Mouse (Mus musculus): ENCODE measurements at regions not wholly inside any gene's neighbourhood (a gene's known extent, or its start where the extent isn't known, plus 50 kb on each side); places are given as distances from the start of the nearest gene placed in this dataset.

DNA sequence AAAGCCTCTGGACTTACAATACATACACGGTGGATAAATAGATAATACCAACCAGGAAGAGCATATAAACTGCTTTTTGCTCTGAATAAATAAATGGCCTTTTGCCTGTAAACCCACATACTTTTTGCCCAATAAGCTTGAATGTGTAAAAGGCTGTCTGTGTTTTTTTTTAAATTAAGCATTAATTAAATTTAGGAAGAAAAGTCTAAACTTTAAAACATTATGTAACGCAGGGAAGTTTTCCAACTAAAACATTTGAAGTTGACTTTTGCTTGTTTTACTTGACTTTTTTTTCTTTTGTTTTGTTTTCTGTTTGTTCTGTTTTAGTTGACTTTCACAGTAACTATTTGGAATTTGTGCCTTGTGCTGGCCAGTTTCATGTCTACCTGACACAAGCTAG, 60.7 kb upstream of the Gm47985 start:
- ATAC-seq, result no peak

- no peak for ATAC-seq
Measured at GRCm38 (mm10) chr1:151123964-151124363, 58.4 kb upstream of the Gm47985 start.

- peak; percentile 36 for ATAC-seq
Measured at GRCm38 (mm10) chr1:151125028-151125659, 57.2 kb upstream of the Gm47985 start.

- no peak for ATAC-seq
Measured at GRCm38 (mm10) chr1:151125764-151126485, 56.4 kb upstream of the Gm47985 start.

- ATAC-seq, result no peak
Measured at GRCm38 (mm10) chr1:151126756-151127155, 55.6 kb upstream of the Gm47985 start.

DNA sequence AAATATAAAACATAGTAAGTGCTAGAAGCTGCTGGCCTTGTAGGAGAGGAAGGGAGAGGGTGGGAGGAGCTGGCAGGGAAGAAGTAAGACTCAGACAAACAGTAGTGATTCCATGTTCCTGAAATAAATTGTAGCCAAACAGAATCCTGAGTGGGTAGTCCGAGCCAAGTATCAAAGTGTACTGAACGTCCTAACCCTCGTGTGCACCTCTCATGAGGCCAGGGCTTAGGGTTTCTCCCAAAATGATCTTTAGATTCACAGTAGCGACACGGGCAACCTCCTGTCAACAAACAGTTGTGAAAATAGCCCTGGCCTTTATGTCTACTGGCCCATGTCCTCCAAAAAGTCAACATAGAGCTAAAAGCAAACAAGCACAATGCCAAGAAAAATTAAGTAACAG, 54.3 kb upstream of the Gm47985 start:
- ATAC-seq, result no peak

GRCm38 (mm10) chr1:151128955-151129354, 53.4 kb upstream of the Gm47985 start:
- no peak for ATAC-seq

DNA sequence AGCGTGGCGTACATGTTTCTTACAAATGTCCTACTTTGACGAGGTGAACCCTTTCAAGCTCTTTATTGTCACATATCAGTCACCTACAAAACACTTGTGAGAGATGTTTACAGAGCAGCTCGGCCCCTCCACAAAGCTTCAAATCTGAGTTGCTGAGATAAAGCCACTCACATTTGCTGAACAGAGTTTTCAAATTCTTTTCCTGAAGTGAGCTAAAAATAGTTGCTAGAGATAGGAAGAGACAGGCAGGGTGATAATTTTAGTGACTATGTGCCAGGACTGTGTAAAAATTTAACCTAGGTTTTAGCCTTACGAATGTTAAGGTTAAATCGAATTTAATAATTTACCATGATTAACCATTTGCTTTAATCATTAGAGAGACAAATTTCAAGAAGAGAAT, 52.3 kb upstream of the Gm47985 start:
- no peak for ATAC-seq

DNA sequence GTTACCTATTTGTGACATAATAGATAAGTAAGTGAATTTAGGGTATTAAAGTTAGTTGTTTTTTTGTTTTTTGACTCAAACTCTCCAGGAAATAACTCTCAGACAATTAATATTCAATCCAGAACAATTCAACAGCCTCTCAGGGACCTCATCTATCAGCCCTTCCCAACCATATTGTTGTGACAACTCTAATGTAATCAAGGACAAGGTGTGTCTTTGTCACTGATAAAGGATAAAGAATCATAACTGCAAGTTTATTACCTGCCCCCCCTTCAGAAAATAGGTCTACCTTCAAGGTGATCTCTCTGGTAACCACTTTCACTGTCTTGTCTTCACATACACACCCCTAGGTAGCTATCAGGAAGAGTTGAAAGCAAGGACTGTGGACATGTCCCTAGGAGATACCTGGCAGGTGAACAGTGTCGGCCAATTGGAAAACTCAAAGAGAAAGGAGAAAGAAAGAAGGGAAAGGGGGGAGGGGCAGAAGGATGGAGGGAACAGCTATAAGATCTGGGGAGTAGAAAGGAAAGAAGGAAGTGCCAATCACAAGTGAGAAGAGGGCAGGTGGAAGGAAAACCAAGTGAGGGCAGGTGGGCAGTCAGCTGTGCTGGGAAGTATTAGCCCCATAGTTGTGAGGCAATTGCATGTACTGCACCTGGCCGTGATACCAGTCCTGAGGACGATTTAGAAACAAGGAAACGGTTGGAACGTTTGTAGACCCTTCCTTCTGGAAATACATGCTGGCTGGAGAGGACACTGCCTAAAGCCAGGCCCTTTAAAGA, 51.3 kb upstream of the Gm47985 start:
- ATAC-seq, result no peak

DNA sequence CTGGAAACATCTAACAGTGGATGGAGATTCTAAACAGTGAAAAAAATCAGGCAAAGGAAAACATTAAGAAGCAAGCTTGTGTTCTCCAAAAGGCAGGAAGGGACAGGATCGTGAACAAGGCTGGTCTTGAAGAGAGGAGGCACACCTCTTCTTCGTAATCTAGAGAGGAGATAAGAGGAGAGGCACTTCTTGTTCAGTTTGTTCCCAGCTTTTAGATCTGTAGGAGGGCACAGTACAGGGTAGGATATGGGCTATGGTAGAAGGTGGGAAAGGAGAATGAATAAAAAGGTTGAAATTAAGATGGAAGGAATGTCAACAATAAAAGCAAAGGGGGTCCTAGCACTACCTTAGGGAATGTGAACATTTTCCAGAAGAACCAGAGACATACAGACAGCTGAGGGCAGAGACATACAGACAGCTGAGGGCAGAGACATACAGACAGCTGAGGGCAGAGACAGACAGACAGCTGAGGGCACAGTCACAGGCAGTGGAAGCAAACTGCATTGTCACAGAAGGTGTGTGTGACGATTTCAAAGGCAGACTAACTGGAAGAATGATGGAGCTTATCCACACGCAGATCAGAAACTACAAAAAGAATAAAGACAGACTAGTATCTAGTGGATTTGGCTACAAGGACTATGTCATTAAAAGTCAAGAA, 50.6 kb upstream of the Gm47985 start:
- no peak for ATAC-seq
